Mouse (Mus musculus): Measurements from ENCODE around the gene Ripk3.
"Not testable (repeated sequence)": the region's sequence is repeated elsewhere in the genome, so short reads cannot be mapped to it uniquely, and the experiment has no call there.

Gene Ripk3

DNA sequence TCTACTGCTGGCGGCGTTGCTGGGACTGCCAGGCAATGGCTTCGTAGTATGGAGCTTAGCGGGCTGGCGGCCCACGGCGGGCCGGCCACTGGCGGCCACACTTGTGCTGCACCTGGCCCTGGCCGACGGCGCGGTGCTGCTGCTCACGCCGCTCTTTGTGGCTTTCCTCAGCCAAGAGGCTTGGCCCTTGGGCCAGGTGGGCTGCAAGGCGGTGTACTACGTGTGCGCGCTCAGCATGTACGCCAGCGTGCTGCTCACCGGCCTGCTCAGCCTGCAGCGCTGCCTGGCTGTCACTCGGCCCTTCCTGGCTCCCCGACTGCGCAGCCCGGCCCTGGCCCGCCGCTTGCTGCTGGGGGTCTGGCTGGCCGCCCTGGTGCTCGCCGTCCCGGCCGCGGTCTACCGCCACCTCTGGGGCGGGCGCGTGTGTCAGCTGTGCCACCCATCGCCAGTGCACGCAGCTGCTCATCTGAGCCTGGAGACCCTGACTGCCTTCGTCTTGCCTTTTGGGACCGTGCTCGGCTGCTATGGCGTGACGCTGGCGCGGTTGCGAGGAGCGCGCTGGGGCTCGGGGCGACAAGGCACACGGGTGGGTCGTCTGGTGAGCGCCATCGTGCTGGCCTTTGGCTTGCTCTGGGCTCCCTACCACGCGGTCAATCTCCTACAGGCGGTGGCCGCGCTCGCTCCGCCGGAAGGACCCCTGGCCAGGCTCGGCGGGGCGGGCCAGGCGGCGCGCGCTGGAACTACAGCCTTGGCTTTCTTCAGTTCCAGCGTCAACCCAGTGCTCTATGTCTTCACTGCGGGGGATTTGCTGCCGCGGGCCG lies 26.5 kb downstream of the Ripk3 start:
- in situ Hi-C loops (cut with MboI; ENCODE audit: low sequenced_read_pairs): no loop called here

DNA sequence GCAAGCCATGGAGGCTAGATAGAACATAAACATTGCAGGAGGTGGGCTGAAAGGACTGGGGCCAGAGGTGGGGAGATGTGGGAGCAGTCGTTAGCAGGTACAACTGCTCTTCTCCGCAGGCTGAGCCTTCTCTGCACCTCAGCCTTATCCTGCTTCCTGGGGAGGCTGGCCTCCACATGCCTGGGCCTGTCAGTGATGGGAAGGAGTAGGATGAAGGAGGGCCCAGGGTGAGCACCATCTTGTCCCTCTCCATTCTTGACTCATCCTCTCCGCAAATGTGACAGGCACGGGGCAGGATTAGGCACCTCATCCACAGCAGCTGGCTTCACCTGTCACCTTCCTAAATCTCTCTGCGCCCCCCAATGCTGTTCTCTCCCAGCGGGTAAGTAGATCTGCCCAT lies 27.5 kb downstream of the Ripk3 start, which contains the start of gene Ltb4r2:
TSS of gene Ltb4r2 (plus strand) at position 266 of the 400 bp plus-strand sequence.
- in situ Hi-C loops (cut with MboI; ENCODE audit: low sequenced_read_pairs): no loop called here

DNA sequence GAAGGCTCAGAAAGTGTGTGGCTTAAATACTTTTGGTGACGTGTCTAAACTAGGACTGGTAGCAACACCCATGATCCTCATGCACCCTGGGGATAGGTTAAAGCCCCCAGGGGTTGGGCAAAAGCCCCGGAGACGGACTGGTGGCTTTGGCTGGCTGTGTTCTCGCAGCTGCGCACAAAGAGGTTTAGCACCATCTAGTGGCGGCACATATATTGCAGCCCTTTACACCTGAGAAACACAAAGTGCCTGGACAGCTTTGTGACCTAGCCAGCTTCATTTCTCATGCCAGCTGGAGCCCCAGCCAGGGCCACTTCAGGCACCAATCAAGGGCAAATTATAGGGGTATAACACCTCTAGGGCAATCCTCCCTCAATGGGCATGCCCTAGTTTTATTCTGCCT lies 28.5 kb downstream of the Ripk3 start:
- in situ Hi-C loops (cut with MboI; ENCODE audit: low sequenced_read_pairs): not testable (repeated sequence)

DNA sequence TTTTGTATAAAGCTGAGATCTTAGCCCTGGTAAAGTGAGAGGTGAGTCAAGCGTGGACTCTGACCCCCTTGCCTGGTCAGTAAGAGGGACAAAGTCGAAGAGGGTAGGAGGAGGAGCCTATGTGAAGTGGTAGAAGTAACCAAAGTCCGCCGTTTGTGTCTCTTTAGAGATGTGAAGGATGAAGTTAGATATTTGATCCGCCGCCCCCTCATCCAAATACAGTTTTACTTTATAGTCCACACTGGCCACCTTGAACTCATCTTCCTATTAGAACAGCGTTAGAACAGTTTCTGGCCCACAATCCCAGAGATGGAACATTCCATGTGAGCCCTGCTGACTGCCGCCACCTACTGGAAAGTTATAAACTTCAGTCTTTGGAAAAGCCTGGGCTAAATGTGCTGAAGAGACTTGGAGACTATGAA lies 30.3 kb downstream of the Ripk3 start, which contains the start of gene Cideb:
TSS of gene Cideb (minus strand) at position 96 of the 422 bp plus-strand sequence.
- in situ Hi-C loops (cut with MboI; ENCODE audit: low sequenced_read_pairs): loop anchor here (10.0 kb wide), 1 partner anchor 74 kb away; the partner anchor contains the start of gene Tinf2

DNA sequence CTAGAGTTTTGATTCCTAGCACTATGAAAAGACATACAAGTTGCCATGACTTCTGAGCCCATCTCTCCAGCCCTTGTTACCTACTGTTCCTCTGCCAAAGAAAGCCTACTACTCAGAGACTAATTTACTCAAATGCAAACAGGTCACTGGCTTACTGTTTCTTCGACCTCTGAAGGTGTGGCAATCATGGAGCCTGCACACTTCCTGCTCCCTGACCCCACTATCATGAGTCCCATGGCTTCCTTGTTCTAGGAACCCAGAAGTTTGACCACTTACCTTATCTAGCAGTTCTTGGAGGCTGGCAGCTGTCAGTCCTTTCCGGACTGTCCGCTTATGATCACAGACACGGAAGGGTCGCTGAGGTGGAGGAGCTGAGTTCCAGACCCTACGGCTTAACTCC lies 31.1 kb downstream of the Ripk3 start:
- in situ Hi-C loops (cut with MboI; ENCODE audit: low sequenced_read_pairs): loop anchor here (10.0 kb wide), 1 partner anchor 73 kb away; the partner anchor contains the start of gene Tinf2

DNA sequence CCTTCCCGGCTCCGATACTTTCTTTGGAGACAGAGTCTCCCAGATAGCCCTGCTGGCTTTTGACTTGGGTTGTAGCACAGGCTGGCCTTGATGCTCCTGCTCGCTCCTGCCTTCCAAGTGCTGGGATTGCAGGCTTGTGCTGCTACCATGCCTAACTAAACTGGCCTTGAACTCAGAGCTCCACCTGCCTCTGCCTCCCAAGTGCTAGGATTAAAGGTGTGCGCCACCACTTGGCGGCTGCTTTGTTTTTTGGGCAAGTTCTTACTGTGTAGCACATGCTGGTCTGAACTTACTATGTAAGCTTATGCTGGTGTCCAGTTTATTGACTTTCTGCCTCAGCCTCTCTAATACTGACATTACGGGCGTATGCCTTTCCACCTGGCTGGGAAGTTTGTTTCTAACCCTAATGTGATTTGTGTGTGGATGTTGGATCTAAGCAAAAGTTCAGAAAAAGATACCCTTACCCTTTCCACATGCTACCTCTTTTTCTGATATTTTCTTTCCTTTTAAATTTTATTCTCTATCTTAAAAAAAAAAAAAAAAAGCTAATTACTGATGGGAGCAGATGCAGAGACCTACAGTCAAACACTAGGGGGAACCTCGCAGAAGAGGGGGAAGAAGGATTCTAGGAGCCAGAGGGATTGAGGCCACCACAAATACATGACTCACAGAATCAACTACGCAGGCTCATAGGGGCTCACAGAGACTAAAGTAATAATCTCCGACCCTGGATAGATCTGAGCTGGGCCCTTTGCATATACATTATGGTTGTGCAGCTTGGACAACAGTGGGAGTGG lies 41.4 kb downstream of the Ripk3 start:
- in situ Hi-C loops (cut with MboI; ENCODE audit: low sequenced_read_pairs): no loop called here

DNA sequence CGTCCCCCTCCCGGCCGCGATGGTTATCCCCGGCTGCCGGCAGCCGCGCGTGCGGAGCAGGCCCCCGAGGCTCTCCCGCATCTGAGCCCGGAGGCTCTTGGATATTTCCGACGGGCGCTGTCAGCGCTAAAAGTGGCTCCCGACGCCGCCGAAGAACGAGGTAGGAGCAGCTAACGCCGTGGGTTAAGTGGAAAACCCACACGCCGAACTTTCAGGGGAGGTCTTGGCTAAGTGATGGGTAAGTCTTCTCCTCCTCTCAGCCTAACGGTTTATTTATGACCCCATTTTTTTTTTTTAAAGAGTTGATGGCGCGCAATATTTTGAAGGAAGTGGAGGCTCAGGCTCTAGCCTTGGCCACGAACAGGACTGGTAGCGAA lies 42.8 kb downstream of the Ripk3 start:
- in situ Hi-C loops (cut with MboI; ENCODE audit: low sequenced_read_pairs): no loop called here

DNA sequence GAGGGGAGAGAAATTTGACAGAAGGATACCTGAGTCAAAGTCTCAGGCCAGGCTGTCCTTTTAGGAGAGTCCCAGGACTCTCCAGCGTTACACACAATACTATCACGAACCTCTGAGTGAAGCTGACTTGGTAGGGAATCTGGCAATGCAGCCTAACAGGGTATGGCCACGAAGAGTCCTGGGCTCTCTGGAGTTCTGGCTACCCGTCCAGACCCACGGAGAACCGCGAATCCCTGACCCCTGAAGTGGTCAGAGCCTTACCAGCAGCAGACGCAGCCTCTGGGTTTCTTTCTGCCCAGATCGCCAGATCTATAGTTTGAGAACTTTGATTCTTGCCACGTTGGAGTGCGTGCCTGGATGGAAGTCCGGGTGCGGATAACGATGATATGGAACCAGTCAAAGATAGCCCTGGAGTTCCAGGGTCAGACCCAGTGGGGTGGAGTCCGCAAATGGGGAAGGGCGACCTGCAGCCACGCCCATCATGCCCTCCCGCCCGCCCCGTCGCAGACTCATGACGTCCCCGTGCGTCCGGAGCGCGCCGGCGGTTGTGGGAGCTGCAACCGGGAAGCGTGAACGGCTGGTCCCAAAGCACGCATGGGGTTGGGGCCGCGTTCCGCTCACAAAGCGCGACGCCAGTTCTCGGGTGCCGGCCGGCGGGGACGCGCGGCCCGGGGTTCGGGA lies 43.3 kb downstream of the Ripk3 start, which contains the start of the genes Dhrs1 and Nop9:
TSS of gene Dhrs1 (minus strand) at position 511 of the 681 bp plus-strand sequence.
TSS of gene Nop9 (plus strand) at position 514 of the 681 bp plus-strand sequence.
- in situ Hi-C loops (cut with MboI; ENCODE audit: low sequenced_read_pairs): no loop called here

DNA sequence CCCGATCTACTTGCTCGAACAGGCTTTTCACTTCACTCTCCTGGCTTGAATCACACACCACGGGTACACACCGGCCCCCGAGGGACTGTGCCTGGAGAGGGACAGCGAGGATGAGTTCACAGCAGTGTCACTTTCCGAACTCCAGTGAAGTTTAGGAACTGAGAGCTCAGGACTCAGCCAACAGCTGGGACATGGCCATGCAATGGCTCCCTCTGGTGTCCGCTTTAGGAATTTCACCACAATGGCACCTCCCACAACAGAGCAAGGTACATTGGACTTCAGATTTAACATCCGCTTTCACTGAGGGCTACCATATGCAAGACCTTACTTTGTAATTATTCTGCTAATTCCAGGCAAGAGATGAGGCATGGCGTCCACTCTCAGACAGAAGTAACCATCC lies 45.0 kb downstream of the Ripk3 start:
- in situ Hi-C loops (cut with MboI; ENCODE audit: low sequenced_read_pairs): no loop called here

DNA sequence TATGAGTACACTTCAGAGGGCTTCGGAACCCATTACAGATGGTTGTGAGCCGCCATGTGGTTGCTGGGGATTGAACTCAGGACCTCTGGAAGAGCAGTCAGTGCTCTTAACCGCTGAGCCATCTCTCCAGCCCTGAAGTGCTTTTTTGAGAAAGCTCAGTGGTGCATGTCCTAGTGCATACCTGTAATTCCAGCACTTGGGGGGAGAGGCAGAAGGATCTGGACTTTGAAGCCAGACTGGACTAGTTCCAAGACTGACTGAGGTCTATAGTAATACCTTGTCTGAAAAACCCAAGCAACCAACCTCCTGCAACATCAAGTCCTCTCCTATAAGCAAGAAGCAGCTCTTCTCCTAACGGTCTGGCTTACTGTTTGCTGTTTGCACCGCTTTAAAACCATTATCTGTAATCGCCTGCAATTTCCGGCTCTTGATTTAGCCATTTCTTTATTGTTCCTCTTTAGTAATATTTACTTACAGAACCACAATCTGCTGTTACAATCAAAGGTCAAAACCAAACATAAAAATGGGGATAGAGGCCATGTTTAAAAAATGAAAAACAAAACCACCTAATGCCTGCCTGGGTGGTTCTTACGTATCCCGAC lies 51.5 kb downstream of the Ripk3 start:
- in situ Hi-C loops (cut with MboI; ENCODE audit: low sequenced_read_pairs): no loop called here

DNA sequence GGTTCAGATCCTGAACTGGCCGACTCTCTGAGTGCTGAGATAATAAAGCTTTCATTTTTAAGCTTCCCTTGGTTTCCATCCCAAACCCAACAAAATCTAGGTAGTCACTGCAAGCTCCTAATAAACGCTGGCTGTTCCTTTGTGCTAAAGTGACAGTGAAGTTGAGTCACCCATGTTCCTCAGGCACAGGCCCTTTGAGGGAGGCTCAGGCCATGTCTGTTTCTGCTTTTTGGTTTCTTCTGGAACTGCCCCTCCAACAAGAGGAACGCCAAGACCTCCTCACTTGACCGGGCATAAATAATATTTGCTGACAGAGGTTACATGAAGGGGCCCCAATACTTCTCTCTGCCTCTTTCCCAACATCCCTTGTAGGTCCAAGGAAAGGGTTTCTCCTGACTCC lies 52.9 kb downstream of the Ripk3 start:
- in situ Hi-C loops (cut with MboI; ENCODE audit: low sequenced_read_pairs): no loop called here

DNA sequence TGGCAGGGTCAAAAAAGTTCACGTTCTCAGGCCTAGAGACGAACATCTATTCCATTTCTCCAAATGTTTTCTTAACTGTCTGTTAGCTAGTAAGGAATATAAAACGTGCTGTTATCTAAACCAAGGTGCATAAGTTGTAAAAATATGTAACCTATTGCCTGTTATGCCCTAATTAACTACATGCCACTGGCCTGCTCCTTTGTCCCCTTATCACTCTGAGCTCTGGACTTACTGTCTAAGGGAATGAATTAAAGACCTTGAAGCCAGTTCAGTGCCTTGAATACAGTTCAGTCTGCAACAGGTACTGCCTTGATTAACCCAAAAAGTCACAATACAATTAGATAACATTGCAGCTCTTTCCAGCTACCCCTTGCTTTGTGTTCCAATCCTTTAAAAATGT lies 53.3 kb downstream of the Ripk3 start:
- in situ Hi-C loops (cut with MboI; ENCODE audit: low sequenced_read_pairs): no loop called here
